ENCODE assay signal across 21 mouse cellular contexts in the genomic region with DNA sequence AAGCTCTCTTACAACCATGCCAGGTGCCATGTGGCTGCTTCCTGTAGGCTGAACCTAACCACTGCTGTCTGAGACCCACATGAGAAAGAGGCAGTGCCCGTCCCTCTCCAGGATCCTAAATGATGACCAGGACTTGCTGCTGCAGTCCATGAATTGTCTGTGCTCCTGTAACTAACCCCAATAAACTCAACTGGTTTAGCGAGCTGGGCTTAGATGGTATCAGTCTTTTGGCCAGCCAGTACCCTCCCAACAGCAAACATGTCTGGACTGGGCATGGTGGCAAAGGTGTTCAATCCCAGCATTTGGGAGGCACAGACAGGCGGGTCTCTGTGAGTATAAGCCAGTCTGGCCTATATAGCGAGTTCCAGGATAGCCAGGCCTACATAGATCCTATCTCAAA. TPM values are rescaled to one million over a fixed set of nuclear protein-coding genes. Genes with fewer than 3 reads are reported as not detected.
DNase-seq lines count a peak whose midpoint lies in the region; ATAC-seq lines count a peak whose summit lies in the region.
"Had no signal": no experiment of that assay in that cellular context is flagged by ENCODE, and none has a peak within 500 bp of the region (broad histone marks: within the 10 kb centered on the region; RNA-seq: fewer than 3 reads in every experiment).

No protein-coding gene starts in this region.

- no peak for DNase-seq in kidney, postnatal 10 days
- DNase-seq in urinary bladder, postnatal 14 days (ENCODE audit: low spot score): peak; percentile 70
- DNase-seq in urinary bladder, adult 2 months (ENCODE audit: low spot score): no peak
- DNase-seq in urinary bladder, postnatal 36 days (ENCODE audit: low spot score in 2 of 2): peak; percentile 46 to 69
- DNase-seq in cerebellum, postnatal 36 days: no peak
- DNase-seq: adrenal gland, adult 2 months; adrenal gland, postnatal 25 days; cerebellum, adult 18-20 months; cerebellum, adult 9-11 months; embryo, embryonic 11 days; heart, adult 18-20 months; heart, postnatal 10 days; heart, postnatal 4 days had no signal

- H3K9me3 ChIP-seq in kidney, embryonic 15.5 days (replicated peaks): no peaks in the 10 kb centered on the region
- H3K9me3 ChIP-seq in liver, embryonic 16.5 days (replicated peaks; ENCODE audit: control insufficient read depth, low read length): no peaks in the 10 kb centered on the region
- H3K9me3 ChIP-seq: embryonic facial prominence, embryonic 15.5 days; forebrain, embryonic 10.5 days; heart, embryonic 10.5 days; hindbrain, embryonic 12.5 days had no signal

- H3K9ac ChIP-seq in kidney, embryonic 15.5 days: no peak overlapping the region
- H3K9ac ChIP-seq in liver, embryonic 16.5 days (ENCODE audit: low read depth, low read length): no peak overlapping the region
- H3K9ac ChIP-seq: embryonic facial prominence, embryonic 15.5 days; hindbrain, embryonic 12.5 days had no signal

- H3K4me1 ChIP-seq in kidney, embryonic 15.5 days: peaks cover 23% of the 10 kb centered on the region
- H3K4me1 ChIP-seq in liver, embryonic 16.5 days (ENCODE audit: control insufficient read depth, low read depth, low read length): peaks cover 18% of the 10 kb centered on the region

- H3K27me3 ChIP-seq in kidney, embryonic 15.5 days: no peaks in the 10 kb centered on the region
- H3K27me3 ChIP-seq in liver, embryonic 16.5 days (ENCODE audit: control insufficient read depth, insufficient read depth, low read depth, low read length): no peaks in the 10 kb centered on the region
- H3K27me3 ChIP-seq: embryonic facial prominence, embryonic 15.5 days; hindbrain, embryonic 12.5 days had no signal

- ATAC-seq in kidney, embryonic 15.5 days (replicated peaks; ENCODE audit: low FRiP score): no peak
- ATAC-seq in liver, embryonic 16.5 days (ENCODE audit: low read depth): no peak
- ATAC-seq: forebrain, embryonic 14.5 days had no signal

- no peaks in the 10 kb centered on the region for H3K36me3 ChIP-seq in kidney, embryonic 15.5 days
- H3K36me3 ChIP-seq in liver, embryonic 16.5 days (ENCODE audit: control insufficient read depth, insufficient read depth): no peaks in the 10 kb centered on the region
- H3K36me3 ChIP-seq: embryonic facial prominence, embryonic 15.5 days; hindbrain, embryonic 12.5 days had no signal

- no peak overlapping the region for H3K4me3 ChIP-seq in kidney, embryonic 15.5 days (replicated peaks)
- no peak overlapping the region for H3K4me3 ChIP-seq in liver, embryonic 16.5 days (ENCODE audit: low read depth, low read length)
- H3K4me3 ChIP-seq: embryonic facial prominence, embryonic 15.5 days; erythroblast, embryonic 14.5 days; forebrain, embryonic 10.5 days; heart, embryonic 10.5 days; hindbrain, embryonic 12.5 days had no signal

- peak overlapping the region; percentile 45 for H3K27ac ChIP-seq in kidney, embryonic 15.5 days
- H3K27ac ChIP-seq in liver, embryonic 16.5 days (ENCODE audit: low read length): peak overlapping the region; percentile 72
- H3K27ac ChIP-seq: embryonic facial prominence, embryonic 15.5 days; forebrain, embryonic 10.5 days; hindbrain, embryonic 12.5 days had no signal

- 88% methylated on average over 4 of the region's 4 CpGs for WGBS in kidney, embryonic 15.5 days
- 66% methylated on average over 4 of the region's 4 CpGs for WGBS in liver, embryonic 16.5 days (ENCODE audit: insufficient replicate concordance)

- no peak overlapping the region for H3K4me2 ChIP-seq in kidney, embryonic 15.5 days
- 0 out of 2 replicates have a peak overlapping the region, but pooled peaks have one; percentile 5 for H3K4me2 ChIP-seq in liver, embryonic 16.5 days (ENCODE audit: low read depth, low read length)
- H3K4me2 ChIP-seq: embryonic facial prominence, embryonic 15.5 days; hindbrain, embryonic 12.5 days had no signal

RNA-seq across cellular contexts. Expression of gene Snx8, which starts 20.1 kb away (rescaled TPM):
- polyA plus RNA-seq in kidney, embryonic 15.5 days (2015; fragmentation: Nextera tagmentation; extraction: Ambion mirVana): 25.3 and 27.0 TPM in 2 replicates
- 18.6 and 19.4 TPM in 2 replicates for polyA plus RNA-seq in urinary bladder, adult 2 months (2012; rRNA removed)
- 10.9 and 11.1 TPM in 2 replicates for polyA plus RNA-seq in liver, embryonic 16.5 days (2015; fragmentation: Nextera tagmentation; extraction: Ambion mirVana)

RNA-seq across cellular contexts. Expression of gene Mrm2, which starts 37.2 kb away (rescaled TPM):
- 20.0 and 21.0 TPM in 2 replicates for polyA plus RNA-seq in kidney, embryonic 15.5 days (2015; fragmentation: Nextera tagmentation; extraction: Ambion mirVana)
- 11.8 and 12.0 TPM in 2 replicates for polyA plus RNA-seq in urinary bladder, adult 2 months (2012; rRNA removed)
- polyA plus RNA-seq in liver, embryonic 16.5 days (2015; fragmentation: Nextera tagmentation; extraction: Ambion mirVana): 7.5 and 7.7 TPM in 2 replicates

RNA-seq across cellular contexts. Expression of gene Nudt1, which starts 47.5 kb away (rescaled TPM):
- polyA plus RNA-seq in kidney, embryonic 15.5 days (2015; fragmentation: Nextera tagmentation; extraction: Ambion mirVana): 54.8 and 60.1 TPM in 2 replicates
- polyA plus RNA-seq in urinary bladder, adult 2 months (2012; rRNA removed): 19.0 and 21.6 TPM in 2 replicates
- 19.0 and 20.7 TPM in 2 replicates for polyA plus RNA-seq in liver, embryonic 16.5 days (2015; fragmentation: Nextera tagmentation; extraction: Ambion mirVana)

RNA-seq across cellular contexts. Expression of gene Mad1l1, which starts 47.6 kb away (rescaled TPM):
- polyA plus RNA-seq in kidney, embryonic 15.5 days (2015; fragmentation: Nextera tagmentation; extraction: Ambion mirVana): 46.5 and 53.0 TPM in 2 replicates
- 13.2 and 13.8 TPM in 2 replicates for polyA plus RNA-seq in urinary bladder, adult 2 months (2012; rRNA removed)
- polyA plus RNA-seq in liver, embryonic 16.5 days (2015; fragmentation: Nextera tagmentation; extraction: Ambion mirVana): 18.5 and 19.3 TPM in 2 replicates

RNA-seq across cellular contexts. Expression of gene Eif3b, which starts 50.2 kb away (rescaled TPM):
- 116 and 127 TPM in 2 replicates for polyA plus RNA-seq in kidney, embryonic 15.5 days (2015; fragmentation: Nextera tagmentation; extraction: Ambion mirVana)
- polyA plus RNA-seq in urinary bladder, adult 2 months (2012; rRNA removed): 98.8 and 135 TPM in 2 replicates
- 53.0 and 60.0 TPM in 2 replicates for polyA plus RNA-seq in liver, embryonic 16.5 days (2015; fragmentation: Nextera tagmentation; extraction: Ambion mirVana)

Comparison
In these comparisons a context has a peak if more than half of its experiments do, and no peak if none do; other contexts are left out.
1. DNase-seq: peak in urinary bladder, postnatal 14 days (single experiment) and urinary bladder, postnatal 36 days (2 of 2); none in kidney, postnatal 10 days (single experiment), urinary bladder, adult 2 months (single experiment) and cerebellum, postnatal 36 days (0 of 2).